Mouse (Mus musculus) G1E-ER4 (cell line): ENCODE measurements around the gene Plekhj1. TPM values are rescaled to one million over a fixed set of nuclear protein-coding genes. Genes with fewer than 3 reads are reported as not detected.

Source experiments
- GATA1 ChIP-seq: IDR thresholded peaks from one replicate; pipeline ENCODE4 v1.8.0; 2012; ENCODE audit warnings: low read length, inconsistent platforms
- polyA plus RNA-seq: library from polyadenylated mRNA; stranded (reverse); fragments of >175 nt; gene quantifications from 2 replicates; pipeline ENCODE4 v1.2.3, GENCODE M21; 2012

Gene Plekhj1
- polyA plus RNA-seq, 1 experiment = 234 TPM

GRCm38 (mm10) chr10:80775731-80776130 is 22.7 kb downstream of the Plekhj1 start:
- TF ChIP-seq GATA1 = no peak

GRCm38 (mm10) chr10:80774981-80775380 is 23.4 kb downstream of the Plekhj1 start:
- TF ChIP-seq GATA1 = no peak

DNA sequence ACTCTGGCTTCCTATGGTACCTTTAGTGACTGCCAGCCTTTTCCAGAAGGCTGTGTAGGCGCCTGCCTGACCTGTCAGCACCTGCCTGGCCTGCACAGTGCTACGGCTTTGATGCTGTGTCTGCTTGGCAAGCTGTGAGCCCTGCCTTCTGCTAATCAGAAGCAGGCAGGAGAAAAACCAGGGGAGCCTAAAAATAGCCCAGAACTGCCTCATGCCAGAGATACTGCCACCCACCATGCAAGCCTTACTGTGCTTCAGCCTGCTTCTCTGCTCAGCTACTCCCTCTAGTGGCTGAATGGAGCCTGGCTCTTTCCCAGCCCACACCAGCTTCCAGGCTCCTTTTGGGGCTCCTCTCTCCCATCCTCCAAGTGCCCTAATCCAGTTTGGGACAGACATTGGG is 23.9 kb downstream of the Plekhj1 start:
- TF ChIP-seq GATA1 = no peak

DNA sequence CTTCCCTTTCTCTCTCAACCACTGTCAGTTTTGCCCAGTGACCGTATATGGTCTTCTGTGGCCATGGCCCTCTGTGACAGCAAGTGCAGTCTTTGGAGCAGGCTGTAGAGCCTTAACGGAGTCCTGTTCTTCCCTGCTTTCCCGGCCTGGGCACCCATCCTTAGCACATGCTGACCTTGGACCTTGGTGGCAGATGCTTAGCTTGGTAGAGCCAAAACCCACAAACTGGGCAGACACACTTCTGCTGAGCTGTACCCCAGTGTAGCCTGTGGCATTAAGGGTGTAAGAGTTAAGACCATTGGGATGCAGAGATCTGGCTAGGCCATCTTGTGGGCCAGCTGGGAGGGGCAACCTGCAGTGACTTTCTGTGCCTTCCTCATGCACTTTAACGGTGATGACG is 24.6 kb downstream of the Plekhj1 start:
- no peak for TF ChIP-seq GATA1

GRCm38 (mm10) chr10:80768365-80768764 is 30.1 kb downstream of the Plekhj1 start:
- no peak for TF ChIP-seq GATA1

DNA sequence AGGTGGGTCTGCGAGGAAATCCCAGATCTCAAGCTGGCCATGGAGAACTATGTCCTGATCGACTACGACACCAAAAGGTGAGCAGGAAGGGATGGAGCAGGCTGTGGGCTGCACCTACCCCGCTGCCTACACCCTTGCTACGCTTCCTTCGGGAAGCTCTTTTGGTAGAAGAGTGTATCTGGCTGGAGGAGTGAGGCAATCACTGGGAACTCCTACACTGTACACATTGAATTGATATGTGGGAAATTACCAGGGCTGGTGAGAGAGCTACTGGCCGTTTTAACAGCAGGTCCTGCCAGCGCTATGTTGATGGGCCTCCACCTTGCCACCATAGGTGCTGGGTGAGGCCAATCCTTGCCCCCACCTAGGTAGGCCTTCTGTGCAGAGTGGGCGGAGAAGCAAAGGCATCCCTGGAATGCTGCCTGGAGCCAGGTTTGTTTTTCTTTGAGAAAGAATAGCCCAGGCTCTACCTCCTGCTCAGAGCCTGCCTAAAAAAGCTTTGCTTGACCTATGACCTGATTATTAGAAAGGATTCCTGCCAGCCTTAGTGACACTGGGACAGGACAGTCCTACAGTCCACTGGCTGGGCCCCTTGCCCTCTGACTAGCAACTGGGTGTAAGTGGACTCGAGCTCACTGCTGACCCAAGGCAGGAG is 32.1 kb downstream of the Plekhj1 start:
- no peak for TF ChIP-seq GATA1

GRCm38 (mm10) chr10:80765746-80766145 is 32.7 kb downstream of the Plekhj1 start:
- no peak for TF ChIP-seq GATA1

- TF ChIP-seq GATA1 = no peak
These were observed 34.9 kb downstream of the Plekhj1 start for GRCm38 (mm10) chr10:80763502-80763901.

GRCm38 (mm10) chr10:80761821-80762220 is 36.6 kb downstream of the Plekhj1 start:
- no peak for TF ChIP-seq GATA1

- no peak for TF ChIP-seq GATA1
These were observed 37.6 kb downstream of the Plekhj1 start for GRCm38 (mm10) chr10:80760596-80761524.

GRCm38 (mm10) chr10:80758651-80759050 is 39.8 kb downstream of the Plekhj1 start:
- no peak for TF ChIP-seq GATA1

GRCm38 (mm10) chr10:80757717-80758116 is 40.7 kb downstream of the Plekhj1 start:
- no peak for TF ChIP-seq GATA1

DNA sequence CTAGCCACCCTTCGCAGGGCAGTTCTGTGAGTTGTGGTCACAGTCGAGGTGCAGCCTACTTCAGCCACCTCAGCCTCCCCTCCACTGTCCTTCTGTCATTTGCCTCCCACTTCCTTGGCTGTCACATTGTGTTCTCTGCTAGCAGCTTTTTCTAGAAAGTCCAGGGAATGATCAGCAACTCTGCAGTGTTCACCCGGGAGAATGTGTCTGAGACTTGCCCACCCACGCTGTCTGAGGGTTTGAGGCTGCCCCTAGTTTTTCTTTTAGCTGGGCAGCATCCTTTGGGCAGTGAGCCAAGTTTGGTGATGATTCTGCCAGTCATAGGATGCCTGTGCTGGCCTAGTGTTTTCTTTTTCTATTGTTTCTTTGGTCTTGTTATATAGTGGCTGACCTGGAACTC is 41.5 kb downstream of the Plekhj1 start:
- no peak for TF ChIP-seq GATA1

- TF ChIP-seq GATA1 = no peak
These were observed 41.9 kb downstream of the Plekhj1 start for GRCm38 (mm10) chr10:80756509-80756908.

- TF ChIP-seq GATA1 = no peak
These were observed 42.3 kb downstream of the Plekhj1 start for GRCm38 (mm10) chr10:80756099-80756498.

- no peak for TF ChIP-seq GATA1
These were observed 43.0 kb downstream of the Plekhj1 start for GRCm38 (mm10) chr10:80755291-80756015.
